8 mouse cellular contexts compared by ENCODE assay signal in genomic region chr1:65388328-65388727, GRCm38 (mm10).
DNase-seq lines count a peak whose midpoint lies in the region; ATAC-seq and TF ChIP-seq lines count a peak whose summit lies in the region.

No protein-coding gene starts in this region.

- no peak overlapping the region for H3K27ac ChIP-seq in forebrain, embryonic 11.5 days (ENCODE audit: low read depth, low read length)
- H3K27ac ChIP-seq in forebrain, embryonic 13.5 days, result no peak overlapping the region
- H3K27ac ChIP-seq in spleen, adult 2 months (ENCODE audit: insufficient read depth, low read length), result no peak overlapping the region

- no peaks in the 10 kb centered on the region for H3K9me3 ChIP-seq in forebrain, embryonic 11.5 days (ENCODE audit: control insufficient read depth, low read length)
- H3K9me3 ChIP-seq in forebrain, embryonic 13.5 days (replicated peaks), result no peaks in the 10 kb centered on the region

- 34% methylated on average over 15 of the region's 15 CpGs for WGBS in forebrain, embryonic 11.5 days
- WGBS in forebrain, embryonic 13.5 days, result 36% methylated on average over 15 of the region's 15 CpGs
- 39% methylated on average over 15 of the region's 15 CpGs for WGBS in spleen, adult 2 months

- H3K36me3 ChIP-seq in forebrain, embryonic 11.5 days (ENCODE audit: control insufficient read depth, insufficient read depth, low read length), result no peaks in the 10 kb centered on the region
- no peaks in the 10 kb centered on the region for H3K36me3 ChIP-seq in forebrain, embryonic 13.5 days (ENCODE audit: poor library complexity, severe bottlenecking)
- H3K36me3 ChIP-seq in spleen, adult 2 months (ENCODE audit: control insufficient read depth, insufficient read depth, low read length), result no peaks in the 10 kb centered on the region

- no peaks in the 10 kb centered on the region for H3K27me3 ChIP-seq in forebrain, embryonic 11.5 days (ENCODE audit: control insufficient read depth, insufficient read depth, low read length)
- no peaks in the 10 kb centered on the region for H3K27me3 ChIP-seq in forebrain, embryonic 13.5 days
- H3K27me3 ChIP-seq in spleen, adult 2 months (ENCODE audit: control insufficient read depth, insufficient read depth, low read length), result no peaks in the 10 kb centered on the region

- 0 out of 2 replicates have a peak, but pooled peaks have one; percentile 7 for TF ChIP-seq CTCF in spleen, adult 2 months (IDR thresholded peaks at IDR 0.05; ENCODE audit: extremely low read depth, insufficient read depth, insufficient read length, insufficient replicate concordance)

- H3K9ac ChIP-seq in forebrain, embryonic 11.5 days (ENCODE audit: low read length), result no peak overlapping the region
- H3K9ac ChIP-seq in forebrain, embryonic 13.5 days, result no peak overlapping the region

- no peak for TF ChIP-seq POLR2A in spleen, adult 2 months (IDR thresholded peaks at IDR 0.05; ENCODE audit: low read depth, low read length)

- no peaks in the 10 kb centered on the region for H3K4me1 ChIP-seq in forebrain, embryonic 11.5 days (replicated peaks; ENCODE audit: control insufficient read depth, insufficient read depth, low read length)
- H3K4me1 ChIP-seq in forebrain, embryonic 13.5 days, result no peaks in the 10 kb centered on the region
- H3K4me1 ChIP-seq in spleen, adult 2 months (ENCODE audit: control insufficient read depth, insufficient read depth, insufficient read length), result no peaks in the 10 kb centered on the region

- no peak for ATAC-seq in forebrain, embryonic 11.5 days (replicated peaks; ENCODE audit: low FRiP score)
- no peak for ATAC-seq in forebrain, embryonic 13.5 days

- H3K4me3 ChIP-seq in forebrain, embryonic 11.5 days (ENCODE audit: low read depth, low read length), result no peak overlapping the region
- no peak overlapping the region for H3K4me3 ChIP-seq in forebrain, embryonic 13.5 days
- H3K4me3 ChIP-seq in spleen, adult 2 months (ENCODE audit: extremely low read depth, insufficient read depth, insufficient read length), result no peak overlapping the region

- no peak overlapping the region for H3K4me2 ChIP-seq in forebrain, embryonic 11.5 days (ENCODE audit: low read depth, low read length, severe bottlenecking)
- H3K4me2 ChIP-seq in forebrain, embryonic 13.5 days, result no peak overlapping the region

- peak; percentile 75 for DNase-seq in forebrain, embryonic 11.5 days (ENCODE audit: low spot score)
- no peak for DNase-seq in spleen, adult 2 months (ENCODE audit: low read depth in 1 of 2, low spot score in 2 of 2)
- DNase-seq in spleen, postnatal 36 days (ENCODE audit: low spot score in 2 of 2), result no peak
- DNase-seq in cerebellum, postnatal 14 days, result peak; percentile 63 to 70
- peak; percentile 34 for DNase-seq in kidney, postnatal 10 days
- peak; percentile 28 for DNase-seq in lung, postnatal 14 days
- peak; percentile 9 for DNase-seq in thymus, postnatal 14 days

Comparison
In these comparisons a context has a peak if more than half of its experiments do, and no peak if none do; other contexts are left out.
1. DNase-seq: peak in forebrain, embryonic 11.5 days (single experiment), cerebellum, postnatal 14 days (2 of 2), kidney, postnatal 10 days (single experiment), lung, postnatal 14 days (single experiment) and thymus, postnatal 14 days (single experiment); none in spleen, adult 2 months (0 of 2) and spleen, postnatal 36 days (0 of 2).